Mouse (Mus musculus) gonadal fat pad, adult 2 months (tissue): ENCODE measurements around the gene Mrpl36. TPM values are rescaled to one million over a fixed set of nuclear protein-coding genes. Genes with fewer than 3 reads are reported as not detected.

ENCODE experiments used
- DNase-seq: peaks from one replicate; pipeline ENCODE4 v3.0.0-alpha.2; 2012; ENCODE audit warnings: low read depth
- polyA plus RNA-seq: library from polyadenylated mRNA; depleted of rRNA; stranded (reverse); fragments of >200 nt; gene quantifications from 2 replicates; pipeline ENCODE4 v1.2.3, GENCODE M21; 2012; rRNA removed

The Mrpl36 gene
- polyA plus RNA-seq, 1 experiment = 74.3 TPM

DNA sequence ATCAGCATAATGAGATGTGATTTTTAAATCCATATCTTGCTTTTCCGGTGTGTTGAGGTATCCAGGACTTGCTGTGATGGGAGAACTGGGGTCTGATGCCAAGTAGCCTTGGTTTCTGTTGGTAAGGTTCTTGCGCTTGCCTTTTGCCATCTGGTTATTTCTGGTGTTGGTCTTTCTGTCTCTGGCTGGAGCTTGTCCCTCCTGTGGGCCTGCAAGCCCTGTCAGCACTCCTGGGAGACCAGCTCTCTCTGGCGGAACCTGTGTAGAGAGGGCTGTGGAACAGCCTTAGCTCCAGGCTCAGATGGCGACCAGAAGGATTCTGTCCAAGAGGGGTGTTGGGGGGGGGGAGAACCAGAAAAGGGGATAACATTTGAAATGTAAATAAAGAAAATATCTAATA is 18.4 kb downstream of the Mrpl36 start:
- no peak for DNase-seq

DNA sequence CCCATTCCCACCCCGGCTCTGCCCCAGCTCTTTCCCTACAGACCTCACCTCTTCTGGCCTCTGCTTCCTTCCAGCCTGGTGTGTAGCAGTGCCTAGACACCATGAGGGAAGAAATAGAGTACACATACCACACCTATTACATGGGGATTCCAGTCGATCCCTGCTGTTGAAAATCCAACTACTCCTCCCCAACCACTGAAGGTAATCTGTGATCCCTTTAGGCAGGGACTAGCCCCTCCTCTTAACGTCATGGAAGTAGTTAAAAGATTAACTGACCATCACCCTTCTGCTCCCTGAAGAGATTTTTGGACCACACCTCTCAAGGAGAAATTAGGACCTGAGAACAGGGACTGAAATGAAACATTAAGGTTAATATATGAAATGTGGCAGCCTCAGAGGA is 18.9 kb downstream of the Mrpl36 start:
- no peak for DNase-seq

- DNase-seq = no peak
These were observed 19.8 kb downstream of the Mrpl36 start for GRCm38 (mm10) chr13:73347922-73348650.

DNA sequence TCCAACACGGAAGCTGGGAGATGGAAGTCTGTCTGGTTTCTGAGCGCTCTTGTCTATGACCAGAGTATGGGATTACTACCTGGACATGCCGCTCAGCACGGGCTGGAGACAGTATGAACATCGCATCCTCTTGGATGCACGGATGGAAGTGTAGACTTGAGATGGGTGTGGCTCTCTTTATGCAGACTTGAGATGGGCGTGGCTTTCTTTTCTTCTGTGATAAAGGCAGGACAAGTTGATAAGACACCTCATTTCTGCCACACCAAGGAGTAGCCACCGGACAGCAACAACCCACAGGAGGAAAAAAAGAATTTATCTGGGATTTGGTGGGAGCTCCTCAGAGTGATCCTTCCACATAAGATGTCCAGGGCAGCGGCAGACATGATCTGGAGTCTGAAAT is 22.4 kb downstream of the Mrpl36 start:
- DNase-seq = no peak

GRCm38 (mm10) chr13:73351910-73352309 is 23.6 kb downstream of the Mrpl36 start:
- DNase-seq = no peak

DNA sequence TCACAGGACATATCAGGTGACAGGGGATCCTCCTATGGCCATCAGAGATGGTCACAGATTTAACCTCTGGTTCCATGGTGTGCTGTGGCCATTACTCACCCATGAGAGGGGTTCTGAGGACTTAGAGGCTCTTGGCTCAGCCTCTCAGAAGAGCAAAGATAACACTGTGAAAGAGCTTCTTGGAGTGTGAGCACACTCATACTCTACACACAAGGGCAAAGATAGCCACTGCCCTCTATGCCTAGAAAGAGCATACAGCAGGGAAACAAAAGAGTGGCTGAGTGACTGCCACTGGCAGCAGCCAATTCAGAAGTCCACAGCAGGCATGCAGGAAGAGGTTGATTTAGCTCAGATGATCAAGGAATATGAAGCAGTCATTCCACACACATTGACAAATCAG is 24.2 kb downstream of the Mrpl36 start:
- no peak for DNase-seq

GRCm38 (mm10) chr13:73357106-73357505 is 28.8 kb downstream of the Mrpl36 start:
- no peak for DNase-seq

- no peak for DNase-seq
These were observed 45.1 kb downstream of the Mrpl36 start for GRCm38 (mm10) chr13:73373367-73373766.

DNA sequence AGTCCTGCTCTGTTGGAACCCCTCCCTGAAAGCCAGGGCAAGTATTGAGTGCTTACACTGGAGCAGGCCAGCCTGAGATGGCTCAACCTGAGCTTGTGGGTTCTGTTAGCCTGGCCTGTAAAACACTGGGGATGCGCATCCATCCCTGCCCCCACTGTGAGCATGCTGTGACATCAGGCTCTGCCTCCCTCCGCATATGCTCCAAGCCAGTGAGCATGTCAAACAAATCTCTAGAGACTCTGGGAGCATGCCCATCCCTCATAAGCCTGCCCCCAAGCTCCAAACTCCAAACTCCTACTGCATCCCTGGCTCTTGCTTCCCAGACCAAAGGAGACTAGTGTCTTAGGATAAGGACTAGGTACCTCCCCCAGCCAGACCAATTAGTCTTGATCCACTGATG is 46.3 kb downstream of the Mrpl36 start:
- DNase-seq = no peak

- no peak for DNase-seq
These were observed 49.3 kb downstream of the Mrpl36 start for GRCm38 (mm10) chr13:73377637-73378036.

Other genes with a start within 250 kb of the Mrpl36 start
- not detected in 2 replicates for gene Irx4, start 68.0 kb upstream of the Mrpl36 start, polyA plus RNA-seq
- 88.6 and 109 TPM in 2 replicates for gene Ndufs6, start within 50 bp of the Mrpl36 start, polyA plus RNA-seq
- gene Lpcat1, start 138.7 kb downstream of the Mrpl36 start, polyA plus RNA-seq = 19.8 and 23.4 TPM in 2 replicates
- gene Slc6a3, start 208.2 kb downstream of the Mrpl36 start, polyA plus RNA-seq = 0.05 TPM in 1 of 2 replicates, not detected in the other